Mouse (Mus musculus) liver, embryonic 15.5 days (tissue): ENCODE results near the gene Tomt. TPM values are rescaled to one million over a fixed set of nuclear protein-coding genes. Genes with fewer than 3 reads are reported as not detected.
"Not testable (repeated sequence)": the region's sequence is repeated elsewhere in the genome, so short reads cannot be mapped to it uniquely, and the experiment has no call there.

Experiments
- ATAC-seq: fragments of 200-750 bp; cut with Nextera tagmentation; 2 replicates; pipeline ENCODE4 v1.8.0; 2017; ENCODE audit warnings: moderate number of reproducible peaks, mild to moderate bottlenecking, moderate library complexity; ENCODE audit not compliant: insufficient read depth
- H3K27ac ChIP-seq: fragments of 300-500 bp; sonication (generic); replicated peaks from 2 replicates; pipeline ENCODE4 v1.5.1; 2015; ENCODE audit warnings: mild to moderate bottlenecking, inconsistent platforms
- H3K27me3 ChIP-seq: fragments of 300-500 bp; sonication (generic); 2 replicates; pipeline ENCODE4 v1.6.1; 2015; ENCODE audit warnings: mild to moderate bottlenecking, inconsistent platforms
- H3K36me3 ChIP-seq: fragments of 300-500 bp; sonication (generic); replicated peaks from 2 replicates; pipeline ENCODE4 v1.6.1; 2015; ENCODE audit warnings: moderate library complexity, mild to moderate bottlenecking, inconsistent platforms
- H3K4me1 ChIP-seq: fragments of 300-500 bp; sonication (generic); replicated peaks from 2 replicates; pipeline ENCODE4 v1.6.1; 2015; ENCODE audit warnings: inconsistent platforms
- H3K4me2 ChIP-seq: fragments of 300-500 bp; sonication (generic); 2 replicates; pipeline ENCODE4 v1.6.1; 2015; ENCODE audit warnings: moderate library complexity, mild to moderate bottlenecking, inconsistent platforms
- H3K4me3 ChIP-seq: fragments of 300-500 bp; sonication (generic); replicated peaks from 2 replicates; pipeline ENCODE4 v1.5.1; 2015; ENCODE audit warnings: mild to moderate bottlenecking, inconsistent platforms
- H3K9ac ChIP-seq: fragments of 300-500 bp; sonication (generic); 2 replicates; pipeline ENCODE4 v1.6.1; 2015; ENCODE audit warnings: moderate library complexity, mild to moderate bottlenecking, inconsistent platforms
- H3K9me3 ChIP-seq: fragments of 300-500 bp; sonication (generic); replicated peaks from 2 replicates; pipeline ENCODE4 v1.6.1; 2016; ENCODE audit warnings: inconsistent platforms
- WGBS: fragments of 180-500 bp; shearing (Covaris S2); methylation state at CpG from one replicate; pipeline ENCODE4 v1.1.7; 2015; ENCODE audit warnings: mixed read lengths; ENCODE audit not compliant: insufficient replicate concordance; 5-methylcytosine and 5-hydroxymethylcytosine counted together
- polyA plus RNA-seq: library from polyadenylated mRNA; unstranded; fragments of >200 nt; fragmentation: Nextera tagmentation; extraction: Ambion mirVana; gene quantifications from 2 replicates; pipeline ENCODE4 v1.2.1, GENCODE M21; 2015

Tomt gene
- 0.08 and 0.15 TPM in 2 replicates for polyA plus RNA-seq

DNA sequence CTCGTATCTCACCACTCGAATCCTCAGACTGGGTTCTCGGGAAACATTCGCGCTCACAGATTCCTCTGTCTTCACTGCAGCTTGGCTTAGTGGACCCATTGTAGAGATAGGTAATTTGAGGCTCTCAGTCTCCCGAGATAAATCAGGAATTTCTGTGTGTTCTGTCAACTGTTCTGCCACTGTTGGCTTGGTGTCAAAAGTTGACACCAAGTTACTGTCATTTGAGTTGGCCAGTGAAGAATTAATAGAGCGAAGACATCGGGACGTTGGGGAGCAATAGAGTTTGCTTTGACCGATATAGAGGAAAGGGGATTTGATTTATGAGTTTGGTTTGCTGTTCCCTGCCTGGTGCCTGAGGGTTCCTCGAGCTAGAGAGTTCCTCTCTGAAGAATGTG lies at the start of gene Tomt:
Tomt (minus strand) TSS at position 73 of the 395 bp plus-strand sequence.
- peak within 1 kb of the TSS; percentile 83 for H3K4me3 ChIP-seq
- no peaks in the 10 kb centered on the region for H3K27me3 ChIP-seq
- ATAC-seq = no peak
- H3K4me1 ChIP-seq = peaks cover 36% of the 10 kb centered on the region
- peak within 1 kb of the TSS; percentile 94 for H3K27ac ChIP-seq
- 5% methylated on average over 11 of the region's 11 CpGs for WGBS
- no peaks in the 10 kb centered on the region for H3K9me3 ChIP-seq
- peak within 1 kb of the TSS; percentile 86 for H3K4me2 ChIP-seq
- peaks cover 24% of the 10 kb centered on the region for H3K36me3 ChIP-seq
- H3K9ac ChIP-seq = peak within 1 kb of the TSS; percentile 89

GRCm38 (mm10) chr7:101955862-101956261 lies 49.7 kb upstream of the Tomt start:
- H3K27ac ChIP-seq = no peak overlapping the region
- H3K4me3 ChIP-seq = no peak overlapping the region
- no peaks in the 10 kb centered on the region for H3K27me3 ChIP-seq
- H3K9me3 ChIP-seq = no peaks in the 10 kb centered on the region
- H3K9ac ChIP-seq = no peak overlapping the region
- no peak overlapping the region for H3K4me2 ChIP-seq
- peaks cover 30% of the 10 kb centered on the region for H3K4me1 ChIP-seq
- 46% methylated on average over 4 of the region's 4 CpGs for WGBS
- H3K36me3 ChIP-seq = no peaks in the 10 kb centered on the region
- ATAC-seq = no peak

DNA sequence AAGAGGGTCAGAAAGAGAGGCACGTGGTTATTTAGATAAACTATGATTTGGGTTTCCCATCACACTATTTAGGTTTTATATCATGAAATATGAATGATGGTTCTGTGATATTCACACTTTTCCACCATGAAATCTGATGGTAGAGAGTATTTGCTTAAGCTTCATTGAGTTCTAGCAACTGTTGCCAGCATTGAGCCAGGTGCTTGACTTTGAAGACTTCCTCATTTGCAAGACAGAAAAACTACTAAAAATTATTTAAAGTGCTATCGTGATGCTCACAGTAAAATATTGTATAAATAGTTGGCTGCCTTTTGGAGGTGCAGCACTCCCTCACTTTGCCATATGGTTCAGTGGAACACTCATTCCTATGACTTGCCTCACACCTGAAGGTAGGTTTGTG lies 49.1 kb upstream of the Tomt start:
- Histone ChIP-seq H3K4me2 (no peak overlapping the region), H3K4me1 (peaks cover 29% of the 10 kb centered on the region), H3K9me3 (no peaks in the 10 kb centered on the region), H3K36me3 (no peaks in the 10 kb centered on the region), H3K27ac (no peak overlapping the region), H3K27me3 (no peaks in the 10 kb centered on the region), H3K4me3 (no peak overlapping the region), H3K9ac (no peak overlapping the region)
- WGBS = 67% methylated on average over 2 of the region's 2 CpGs
- ATAC-seq = no peak

DNA sequence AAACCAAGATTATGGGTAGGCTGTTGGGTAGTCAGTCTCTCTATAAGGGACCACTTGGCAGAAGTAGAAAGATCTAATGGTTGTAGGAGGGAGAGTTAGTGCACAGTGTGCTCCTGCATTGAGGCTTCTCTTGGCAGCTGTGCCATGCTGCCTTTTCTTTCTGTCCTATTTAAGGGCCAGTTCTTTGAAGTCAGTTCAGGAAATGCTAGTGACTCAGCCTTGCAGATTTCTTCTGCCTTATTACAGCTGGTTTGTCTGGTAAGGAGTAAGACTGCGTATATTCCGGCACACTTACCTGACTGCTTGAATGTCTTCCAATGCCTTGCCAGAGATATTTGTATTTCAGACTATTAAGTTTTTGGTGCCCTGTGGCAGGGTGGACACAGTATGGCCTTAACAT lies 48.0 kb upstream of the Tomt start:
- ATAC-seq = no peak
- Histone ChIP-seq H3K27ac (no peak overlapping the region), H3K36me3 (0 out of 2 replicates have a peak, but pooled peaks cover 1% of the 10 kb centered on the region), H3K27me3 (no peaks in the 10 kb centered on the region), H3K4me3 (no peak overlapping the region), H3K9ac (no peak overlapping the region), H3K4me2 (no peak overlapping the region), H3K9me3 (no peaks in the 10 kb centered on the region), H3K4me1 (peaks cover 25% of the 10 kb centered on the region)
- 86% methylated on average over 2 of the region's 2 CpGs for WGBS

DNA sequence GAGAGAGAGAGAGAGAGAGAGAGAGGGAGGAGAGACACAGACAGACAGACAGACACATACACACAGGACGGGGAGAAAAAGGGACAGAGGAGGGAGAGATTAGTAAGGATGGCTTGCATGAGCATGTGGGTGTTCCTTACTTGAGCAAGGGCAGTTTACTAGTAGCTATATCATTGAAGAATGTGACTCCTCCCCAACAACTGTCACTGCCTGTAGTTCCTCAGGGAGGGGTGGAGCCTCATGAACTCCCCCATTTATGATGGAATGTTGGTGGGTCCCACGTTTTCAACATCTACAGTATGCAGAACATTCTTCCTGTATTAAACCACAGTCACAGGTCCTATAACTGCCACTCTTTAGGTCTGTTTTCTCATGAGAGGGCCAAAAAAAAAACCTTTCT lies 45.9 kb upstream of the Tomt start:
- Histone ChIP-seq H3K9me3 (no peaks in the 10 kb centered on the region), H3K27ac (no peak overlapping the region; the same call in 1 of the 2 replicates), H3K36me3 (0 out of 2 replicates have a peak, but pooled peaks cover 7% of the 10 kb centered on the region), H3K9ac (no peak overlapping the region), H3K27me3 (no peaks in the 10 kb centered on the region), H3K4me3 (no peak overlapping the region), H3K4me2 (no peak overlapping the region), H3K4me1 (peaks cover 31% of the 10 kb centered on the region)
- ATAC-seq = no peak
- 14% methylated on average over 2 of the region's 2 CpGs for WGBS

DNA sequence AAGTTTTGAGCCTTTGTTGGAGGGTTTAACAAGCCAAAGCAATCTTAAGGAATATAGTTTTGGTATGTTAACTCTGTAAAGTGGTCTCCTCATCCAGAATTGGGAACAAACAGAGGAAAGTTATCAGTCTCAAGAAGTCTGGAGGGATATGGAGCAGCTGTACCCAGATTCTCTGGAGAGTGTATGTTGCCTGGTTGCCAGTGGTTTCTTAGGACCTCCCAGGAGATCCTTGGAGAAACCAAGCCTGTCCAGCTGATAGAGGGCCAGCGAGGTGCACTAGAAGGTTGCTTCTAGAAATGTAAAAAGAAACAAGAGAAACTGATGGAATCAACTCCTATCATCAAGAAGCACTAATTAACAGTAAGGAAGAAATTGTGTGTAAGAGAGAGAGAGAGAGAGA lies 45.5 kb upstream of the Tomt start:
- Histone ChIP-seq H3K4me2 (no peak overlapping the region), H3K36me3 (0 out of 2 replicates have a peak, but pooled peaks cover 7% of the 10 kb centered on the region), H3K9me3 (no peaks in the 10 kb centered on the region), H3K9ac (no peak overlapping the region), H3K4me1 (peaks cover 33% of the 10 kb centered on the region), H3K27me3 (no peaks in the 10 kb centered on the region), H3K27ac (no peak overlapping the region; the same call in 1 of the 2 replicates), H3K4me3 (no peak overlapping the region)
- 51% methylated on average over 1 of the region's 1 CpGs for WGBS
- ATAC-seq = no peak

DNA sequence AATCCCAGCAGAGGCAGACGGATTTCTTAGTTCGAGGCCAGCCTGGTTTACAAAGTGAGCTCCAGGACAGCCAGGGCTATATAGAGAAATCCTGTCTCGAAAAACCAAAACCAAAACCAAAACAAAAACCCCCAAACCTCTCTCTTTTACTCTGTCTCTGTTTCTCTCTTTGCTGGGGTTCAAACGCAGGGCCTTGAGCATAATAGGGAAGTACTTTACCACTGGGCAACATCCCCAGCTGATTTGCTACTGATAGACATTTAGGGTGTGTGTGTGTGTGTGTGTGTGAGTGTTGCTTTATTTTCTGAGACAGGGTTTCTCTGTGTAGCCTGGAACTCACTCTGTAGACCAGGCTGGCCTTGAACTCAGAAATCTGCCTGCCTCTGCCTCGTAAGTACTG lies 42.8 kb upstream of the Tomt start:
- not testable (repeated sequence) for H3K27me3 ChIP-seq, H3K4me2 ChIP-seq, H3K4me3 ChIP-seq, H3K9me3 ChIP-seq, H3K36me3 ChIP-seq, ATAC-seq, H3K27ac ChIP-seq, H3K9ac ChIP-seq
- H3K4me1 ChIP-seq = peaks cover 35% of the 10 kb centered on the region
- WGBS = 57% methylated on average over 5 of the region's 5 CpGs

DNA sequence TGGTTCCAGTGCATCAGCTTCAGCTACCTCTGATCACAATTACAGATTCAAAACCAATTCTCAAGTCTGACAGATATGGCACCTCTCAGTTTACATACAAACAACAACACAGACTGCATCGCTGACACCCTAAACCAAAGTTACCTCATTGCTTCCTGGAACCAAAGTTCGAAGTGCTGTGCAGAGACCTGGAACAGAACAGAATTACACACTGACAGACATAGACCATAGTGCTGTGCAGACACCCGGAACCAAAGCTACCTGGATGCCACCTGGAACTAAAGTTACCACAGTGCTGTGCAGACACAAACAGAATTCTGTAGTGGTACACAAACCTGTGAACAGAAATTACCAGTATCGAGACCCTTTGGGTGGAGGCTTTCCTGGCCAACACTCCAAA lies 33.6 kb upstream of the Tomt start:
- Histone ChIP-seq H3K27ac (no peak overlapping the region), H3K4me3 (no peak overlapping the region), H3K9ac (no peak overlapping the region), H3K4me2 (no peak overlapping the region), H3K4me1 (peaks cover 64% of the 10 kb centered on the region), H3K27me3 (no peaks in the 10 kb centered on the region), H3K36me3 (peaks cover 42% of the 10 kb centered on the region), H3K9me3 (no peaks in the 10 kb centered on the region)
- no peak for ATAC-seq
- WGBS = 86% methylated on average over 4 of the region's 4 CpGs

DNA sequence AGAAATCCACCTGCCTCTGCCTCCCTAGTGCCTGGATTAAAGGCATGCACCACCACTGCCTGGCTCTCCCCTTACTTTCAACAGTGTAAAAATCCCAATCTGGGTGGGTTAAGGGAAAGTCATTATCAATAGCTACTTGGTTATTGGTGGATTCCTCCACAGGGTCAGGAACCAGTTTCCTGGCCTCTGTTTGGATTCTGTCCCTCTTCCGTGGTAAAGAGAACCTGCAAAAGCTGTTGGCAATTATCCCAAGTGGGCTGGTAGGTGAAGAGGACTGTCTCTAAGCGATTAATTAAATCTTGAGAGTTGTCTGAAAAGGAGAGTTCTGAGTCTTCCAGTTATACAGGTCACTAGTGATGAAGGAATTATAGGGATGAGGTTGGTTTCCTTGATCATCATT lies 32.2 kb upstream of the Tomt start:
- Histone ChIP-seq H3K4me2 (no peak overlapping the region), H3K36me3 (peaks cover 42% of the 10 kb centered on the region), H3K27me3 (no peaks in the 10 kb centered on the region), H3K27ac (no peak overlapping the region), H3K4me3 (no peak overlapping the region), H3K4me1 (peaks cover 57% of the 10 kb centered on the region), H3K9ac (no peak overlapping the region), H3K9me3 (no peaks in the 10 kb centered on the region)
- WGBS = 82% methylated on average over 2 of the region's 2 CpGs
- ATAC-seq = no peak

GRCm38 (mm10) chr7:101937569-101937968 lies 31.4 kb upstream of the Tomt start:
- Histone ChIP-seq H3K4me1 (peaks cover 63% of the 10 kb centered on the region), H3K36me3 (peaks cover 42% of the 10 kb centered on the region), H3K4me2 (no peak overlapping the region), H3K4me3 (no peak overlapping the region), H3K9ac (no peak overlapping the region), H3K27me3 (no peaks in the 10 kb centered on the region), H3K9me3 (no peaks in the 10 kb centered on the region), H3K27ac (no peak overlapping the region)
- 86% methylated on average over 4 of the region's 4 CpGs for WGBS
- no peak for ATAC-seq

GRCm38 (mm10) chr7:101936996-101937395 lies 30.8 kb upstream of the Tomt start:
- no peak overlapping the region for H3K27ac ChIP-seq
- no peaks in the 10 kb centered on the region for H3K9me3 ChIP-seq
- no peak overlapping the region for H3K9ac ChIP-seq
- no peak overlapping the region for H3K4me2 ChIP-seq
- peaks cover 63% of the 10 kb centered on the region for H3K4me1 ChIP-seq
- no peak overlapping the region for H3K4me3 ChIP-seq
- H3K27me3 ChIP-seq = no peaks in the 10 kb centered on the region
- 86% methylated on average over 4 of the region's 4 CpGs for WGBS
- peaks cover 42% of the 10 kb centered on the region for H3K36me3 ChIP-seq
- no peak for ATAC-seq

DNA sequence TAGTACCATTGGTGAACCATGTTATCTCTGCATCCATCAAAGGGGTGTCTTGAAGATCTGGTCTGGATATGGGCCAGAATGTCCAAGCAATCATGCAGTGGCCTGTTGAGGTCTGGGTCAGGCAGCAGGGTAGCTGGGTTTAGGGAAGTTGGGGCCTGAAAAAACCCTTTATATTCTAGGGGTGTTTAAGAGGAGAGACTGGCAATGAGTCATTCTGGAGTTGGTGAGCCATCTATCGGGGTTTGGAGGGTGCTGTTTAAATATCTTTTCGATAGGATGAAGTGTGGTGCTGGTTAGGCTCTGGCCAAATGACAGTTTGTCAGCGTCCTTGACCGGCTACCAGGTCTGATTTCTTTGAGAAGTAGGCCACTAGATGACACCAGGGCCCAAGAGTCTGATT lies 29.8 kb upstream of the Tomt start:
- Histone ChIP-seq H3K27me3 (no peaks in the 10 kb centered on the region), H3K36me3 (peaks cover 38% of the 10 kb centered on the region), H3K4me2 (peak overlapping the region; percentile 84), H3K4me3 (peak overlapping the region; percentile 94), H3K27ac (peak overlapping the region; percentile 45; the same call in 1 of the 2 replicates), H3K4me1 (peaks cover 53% of the 10 kb centered on the region), H3K9me3 (no peaks in the 10 kb centered on the region), H3K9ac (peak overlapping the region; percentile 91)
- no peak for ATAC-seq
- 81% methylated on average over 4 of the region's 4 CpGs for WGBS
